Mouse (Mus musculus) thymus, postnatal 14 days (tissue): Measurements from ENCODE around the gene Gm20807.
"Not testable (repeated sequence)": the region's sequence is repeated elsewhere in the genome, so short reads cannot be mapped to it uniquely, and the experiment has no call there.

Experiments used
- DNase-seq: peaks from one replicate; pipeline ENCODE4 v3.0.0; 2021

The Gm20807 gene

DNA sequence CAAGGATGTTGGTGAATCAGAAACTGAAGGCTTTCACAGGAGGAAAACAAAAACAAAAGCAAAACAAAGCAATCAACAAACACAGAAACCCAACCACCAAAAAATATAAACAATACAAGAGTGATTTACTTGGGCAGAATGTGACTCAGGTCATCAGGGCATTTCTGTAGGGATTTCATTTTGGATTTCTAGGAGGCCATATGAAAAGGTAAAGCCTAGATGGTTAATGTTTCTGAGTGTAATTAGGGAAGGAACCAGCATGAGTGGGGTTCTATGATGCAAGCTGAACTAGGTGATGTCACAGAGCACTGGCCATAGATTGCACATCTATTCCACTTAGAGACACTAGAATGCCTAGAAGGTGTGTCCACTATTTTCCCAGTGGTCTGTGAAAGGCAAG lies at the start of gene Gm20807:
Gm20807 (plus strand) TSS at position 301 of the 400 bp plus-strand sequence.
- DNase-seq = not testable (repeated sequence)
